Mouse (Mus musculus) G1E (cell line): ENCODE results near the gene Iars2.
A peak's percentile ranks its signal among the peaks of the same experiment; 100 is the strongest.

ENCODE experiments used
- CTCF ChIP-seq: IDR thresholded peaks from 2 replicates; pipeline ENCODE4 v1.5.1; 2012; ENCODE audit warnings: low read depth, low read length, inconsistent platforms, mixed read lengths
- GATA1 ChIP-seq: IDR thresholded peaks from 2 replicates; pipeline ENCODE4 v1.6.1; 2012; ENCODE audit warnings: borderline replicate concordance, low read length, inconsistent platforms, mixed read lengths
- GATA2 ChIP-seq: IDR thresholded peaks from 2 replicates; pipeline ENCODE4 v1.6.1; 2012; ENCODE audit warnings: low read depth, low read length, inconsistent platforms, borderline replicate concordance
- TAL1 ChIP-seq: conservative IDR thresholded peaks from 2 replicates; pipeline ENCODE4 v1.6.1; 2012; ENCODE audit warnings: low read depth, low read length, inconsistent platforms, mixed read lengths

DNA sequence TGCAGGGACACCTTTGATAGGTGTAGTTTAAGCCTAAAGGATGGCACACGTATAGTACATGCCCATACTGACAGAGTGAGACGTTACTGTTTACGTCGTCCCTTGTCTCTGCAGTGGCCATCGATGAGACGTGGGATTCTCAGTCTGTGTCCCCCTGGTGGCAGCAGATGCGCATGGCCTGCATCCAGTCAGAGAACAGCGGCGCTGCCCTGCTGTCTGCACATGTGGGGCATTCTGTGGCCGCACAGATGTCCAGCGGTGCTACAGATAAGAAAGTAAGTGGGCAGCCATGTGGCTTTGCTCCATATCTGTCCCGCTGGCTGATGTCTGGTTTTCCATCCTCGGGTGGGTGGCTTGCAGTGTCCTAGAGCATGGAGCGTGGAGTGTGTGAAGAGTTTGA, 66.6 kb downstream of the Iars2 start:
- TF ChIP-seq TAL1 (no peak), CTCF (peak; percentile 47), GATA1 (no peak), GATA2 (no peak)
